Mouse (Mus musculus) limb, embryonic 14.5 days (tissue): ENCODE results near the gene Tmem182. TPM values are rescaled to one million over a fixed set of nuclear protein-coding genes. Genes with fewer than 3 reads are reported as not detected.

Source experiments
- ATAC-seq: fragments of 200-750 bp; cut with Nextera tagmentation; 2 replicates; pipeline ENCODE4 v1.8.0; 2017; ENCODE audit warnings: low read depth, moderate number of reproducible peaks, moderate TSS enrichment; ENCODE audit not compliant: low FRiP score
- DNase-seq: peaks from one replicate; pipeline ENCODE4 v3.0.0-alpha.2; 2015; ENCODE audit warnings: low spot score
- H3K27ac ChIP-seq: fragments of 300-500 bp; sonication (generic); replicated peaks from 2 replicates; pipeline ENCODE4 v1.5.1; 2014; ENCODE audit warnings: low read depth, mild to moderate bottlenecking, low read length, moderate library complexity, mixed read lengths
- H3K27me3 ChIP-seq: fragments of 300-500 bp; sonication (generic); 2 replicates; pipeline ENCODE4 v1.6.1; 2014; ENCODE audit warnings: low read length, mixed read lengths; ENCODE audit not compliant: control insufficient read depth, insufficient read depth
- H3K36me3 ChIP-seq: fragments of 300-500 bp; sonication (generic); 2 replicates; pipeline ENCODE4 v1.6.1; 2014; ENCODE audit warnings: mild to moderate bottlenecking, low read length, moderate library complexity, mixed read lengths; ENCODE audit not compliant: control insufficient read depth, insufficient read depth
- H3K4me1 ChIP-seq: fragments of 300-500 bp; sonication (generic); 2 replicates; pipeline ENCODE4 v1.6.1; 2014; ENCODE audit warnings: antibody characterized with exemption, low read length, mixed read lengths; ENCODE audit not compliant: control insufficient read depth, insufficient read depth
- H3K4me2 ChIP-seq: fragments of 300-500 bp; sonication (generic); replicated peaks from 2 replicates; pipeline ENCODE4 v1.6.1; 2014; ENCODE audit warnings: low read depth, mild to moderate bottlenecking, low read length, moderate library complexity; ENCODE audit not compliant: severe bottlenecking
- H3K4me3 ChIP-seq: fragments of 300-500 bp; sonication (generic); replicated peaks from 2 replicates; pipeline ENCODE4 v1.5.1; 2014; ENCODE audit warnings: low read length
- H3K9ac ChIP-seq: fragments of 300-500 bp; sonication (generic); 2 replicates; pipeline ENCODE4 v1.6.1; 2014; ENCODE audit warnings: mild to moderate bottlenecking, low read depth, low read length, moderate library complexity; ENCODE audit not compliant: severe bottlenecking
- H3K9me3 ChIP-seq: fragments of 300-500 bp; sonication (generic); 2 replicates; pipeline ENCODE4 v1.6.1; 2016; ENCODE audit warnings: low read length; ENCODE audit not compliant: control insufficient read depth
- POLR2A ChIP-seq: fragments of 200-500 bp; IDR thresholded peaks from 2 replicates; pipeline ENCODE4 v1.8.0; 2012; ENCODE audit warnings: inconsistent platforms, mild to moderate bottlenecking, moderate library complexity, borderline replicate concordance; ENCODE audit not compliant: insufficient read depth, insufficient read length; ENCODE audit errors: extremely low read depth
- WGBS: fragments of 180-500 bp; shearing (Covaris S2); extraction: QIAGEN DNeasy Blood & Tissue Kit; methylation state at CpG from one replicate; pipeline ENCODE4 v1.1.7; 2014; 5-methylcytosine and 5-hydroxymethylcytosine counted together
- polyA plus RNA-seq, 2 experiments: library from polyadenylated mRNA; depleted of rRNA in 1 of 2; stranded (reverse) in 1 of 2; unstranded in 1 of 2; fragments of >200 nt; fragmentation: Nextera tagmentation in 1 of 2; extraction: Ambion mirVana in 1 of 2; gene quantifications; 2 replicates each; pipeline versions ENCODE4 v1.2.1 to v1.2.3; 2012 to 2014

Tmem182 gene
- polyA plus RNA-seq, 2 experiments = 3.4 to 5.2 TPM

DNA sequence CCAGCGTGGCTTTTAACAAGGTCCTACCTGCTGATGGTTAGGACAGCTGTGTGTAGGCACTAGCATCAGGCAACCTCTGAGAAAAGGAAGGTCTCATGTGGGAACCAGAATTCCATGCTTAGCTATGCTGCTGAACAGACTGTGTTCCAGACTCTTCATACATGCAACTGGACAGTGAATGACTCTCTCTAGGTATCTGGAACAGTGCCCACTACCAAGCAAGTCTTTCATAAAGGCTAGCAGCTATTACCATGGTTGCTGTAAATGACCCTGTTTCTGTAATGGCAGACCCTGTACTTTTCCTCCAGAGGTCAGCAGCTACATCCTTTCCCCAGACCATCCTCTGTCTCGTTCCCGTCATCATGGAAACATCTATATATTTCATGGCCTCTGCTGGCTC, 61.7 kb downstream of the Tmem182 start:
- WGBS = 74% methylated on average over 3 of the region's 3 CpGs
- no peaks in the 10 kb centered on the region for H3K27me3 ChIP-seq
- H3K4me3 ChIP-seq = no peak overlapping the region
- no peak for TF ChIP-seq POLR2A
- DNase-seq (no peak), ATAC-seq (no peak)
- no peak overlapping the region for H3K4me2 ChIP-seq
- no peaks in the 10 kb centered on the region for H3K9me3 ChIP-seq
- H3K9ac ChIP-seq = no peak overlapping the region
- no peak overlapping the region for H3K27ac ChIP-seq
- no peaks in the 10 kb centered on the region for H3K36me3 ChIP-seq
- H3K4me1 ChIP-seq = no peaks in the 10 kb centered on the region

DNA sequence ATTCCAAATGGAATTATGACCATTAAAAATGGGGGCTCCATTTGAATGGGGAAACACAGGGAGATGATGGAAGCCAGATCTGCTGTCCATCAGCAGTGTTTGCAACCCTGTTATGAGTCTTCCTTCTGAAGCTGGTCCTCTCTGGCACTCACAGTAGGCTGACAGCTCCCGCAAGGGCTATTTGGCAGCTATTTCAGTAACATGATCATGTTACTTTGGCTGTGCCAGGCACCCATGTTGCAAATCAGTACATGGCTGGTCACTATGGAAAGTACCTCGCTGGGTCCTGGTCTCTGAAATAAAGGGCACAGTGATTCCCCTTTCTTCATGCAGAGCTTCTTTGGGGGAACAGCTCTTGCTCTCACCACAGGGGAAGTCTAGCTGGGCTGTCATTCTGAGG, 62.2 kb downstream of the Tmem182 start:
- no peak for DNase-seq
- no peaks in the 10 kb centered on the region for H3K9me3 ChIP-seq
- no peaks in the 10 kb centered on the region for H3K36me3 ChIP-seq
- H3K9ac ChIP-seq = no peak overlapping the region
- H3K27ac ChIP-seq = no peak overlapping the region
- no peak overlapping the region for H3K4me2 ChIP-seq
- no peaks in the 10 kb centered on the region for H3K27me3 ChIP-seq
- no peak overlapping the region for H3K4me3 ChIP-seq
- 82% methylated on average over 2 of the region's 2 CpGs for WGBS
- no peak for ATAC-seq
- no peak for TF ChIP-seq POLR2A
- H3K4me1 ChIP-seq = no peaks in the 10 kb centered on the region

GRCm38 (mm10) chr1:40873760-40874455, 68.5 kb downstream of the Tmem182 start:
- H3K9me3 ChIP-seq = no peaks in the 10 kb centered on the region
- H3K36me3 ChIP-seq = no peaks in the 10 kb centered on the region
- no peak for TF ChIP-seq POLR2A
- no peak for DNase-seq
- no peak overlapping the region for H3K4me2 ChIP-seq
- H3K4me1 ChIP-seq = no peaks in the 10 kb centered on the region
- H3K27me3 ChIP-seq = no peaks in the 10 kb centered on the region
- no peak for ATAC-seq
- 55% methylated on average over 10 of the region's 10 CpGs for WGBS
- H3K4me3 ChIP-seq = no peak overlapping the region
- no peak overlapping the region for H3K27ac ChIP-seq
- H3K9ac ChIP-seq = no peak overlapping the region

GRCm38 (mm10) chr1:40874456-40875375, 69.3 kb downstream of the Tmem182 start:
- Histone ChIP-seq H3K9me3 (no peaks in the 10 kb centered on the region), H3K27me3 (no peaks in the 10 kb centered on the region), H3K9ac (no peak overlapping the region), H3K4me2 (no peak overlapping the region), H3K27ac (no peak overlapping the region), H3K4me3 (no peak overlapping the region), H3K36me3 (no peaks in the 10 kb centered on the region), H3K4me1 (no peaks in the 10 kb centered on the region)
- DNase-seq = no peak
- no peak; the same call in 1 of the 2 replicates for ATAC-seq
- TF ChIP-seq POLR2A = no peak
- 80% methylated on average over 26 of the region's 26 CpGs for WGBS

GRCm38 (mm10) chr1:40879051-40879450, 73.7 kb downstream of the Tmem182 start:
- 13% methylated on average over 9 of the region's 9 CpGs for WGBS
- no peak overlapping the region for H3K27ac ChIP-seq
- no peak overlapping the region for H3K9ac ChIP-seq
- H3K4me1 ChIP-seq = no peaks in the 10 kb centered on the region
- no peaks in the 10 kb centered on the region for H3K9me3 ChIP-seq
- no peak for ATAC-seq
- TF ChIP-seq POLR2A = no peak
- H3K27me3 ChIP-seq = no peaks in the 10 kb centered on the region
- no peaks in the 10 kb centered on the region for H3K36me3 ChIP-seq
- DNase-seq = peak; percentile 73
- H3K4me2 ChIP-seq = no peak overlapping the region
- no peak overlapping the region for H3K4me3 ChIP-seq
